Mouse (Mus musculus) spleen, postnatal 10 days (tissue): ENCODE measurements around the gene Mrpl37.
A peak's percentile ranks its signal among the peaks of the same experiment; 100 is the strongest.
"Not testable (repeated sequence)": the region's sequence is repeated elsewhere in the genome, so short reads cannot be mapped to it uniquely, and the experiment has no call there.

ENCODE experiments used
- DNase-seq, 2 experiments: peaks; one replicate each; pipeline ENCODE4 v3.0.0; 2021 to 2022; ENCODE audit warnings: low spot score in 2 of 2

Mrpl37 gene

GRCm38 (mm10) chr4:107066252-107067124 is at the start of gene Mrpl37, which contains the start of gene Cyb5rl:
Mrpl37 (minus strand) TSS chr4:107066868.
Cyb5rl (plus strand) TSS chr4:107066988.
- DNase-seq = peak; percentile 95 to 96

GRCm38 (mm10) chr4:107114278-107114677 is 47.6 kb upstream of the Mrpl37 start:
- DNase-seq = no peak

GRCm38 (mm10) chr4:107109181-107109580 is 42.5 kb upstream of the Mrpl37 start:
- DNase-seq = not testable (repeated sequence)

GRCm38 (mm10) chr4:107108291-107108731 is 41.6 kb upstream of the Mrpl37 start:
- no peak for DNase-seq

GRCm38 (mm10) chr4:107106777-107107176 is 40.1 kb upstream of the Mrpl37 start:
- no peak for DNase-seq

GRCm38 (mm10) chr4:107102220-107102619 is 35.6 kb upstream of the Mrpl37 start:
- no peak for DNase-seq

GRCm38 (mm10) chr4:107098791-107099525 is 32.3 kb upstream of the Mrpl37 start:
- DNase-seq = no peak

- no peak for DNase-seq
These were observed 31.7 kb upstream of the Mrpl37 start for GRCm38 (mm10) chr4:107098375-107098774.

- no peak for DNase-seq
These were observed 31.2 kb upstream of the Mrpl37 start for GRCm38 (mm10) chr4:107097871-107098270.

GRCm38 (mm10) chr4:107096841-107097373 is 30.2 kb upstream of the Mrpl37 start, which contains the start of gene Cdcp2:
Cdcp2 (plus strand) TSS chr4:107096891.
- DNase-seq = no peak

GRCm38 (mm10) chr4:107096043-107096442 is 29.4 kb upstream of the Mrpl37 start:
- no peak for DNase-seq

- no peak for DNase-seq
These were observed 28.0 kb upstream of the Mrpl37 start for GRCm38 (mm10) chr4:107094484-107095187.

- no peak for DNase-seq
These were observed 25.0 kb upstream of the Mrpl37 start for GRCm38 (mm10) chr4:107091696-107092095.

GRCm38 (mm10) chr4:107084858-107085257 is 18.2 kb upstream of the Mrpl37 start:
- DNase-seq = no peak

GRCm38 (mm10) chr4:107084343-107084742 is 17.7 kb upstream of the Mrpl37 start:
- DNase-seq = no peak

GRCm38 (mm10) chr4:107083126-107083525 is 16.5 kb upstream of the Mrpl37 start:
- DNase-seq = no peak

- no peak for DNase-seq
These were observed 15.5 kb upstream of the Mrpl37 start for GRCm38 (mm10) chr4:107082185-107082584.

GRCm38 (mm10) chr4:107079716-107080115 is 13.0 kb upstream of the Mrpl37 start:
- no peak for DNase-seq

GRCm38 (mm10) chr4:107078894-107079293 is 12.2 kb upstream of the Mrpl37 start:
- DNase-seq = no peak

- DNase-seq = no peak
These were observed 8.8 kb upstream of the Mrpl37 start for GRCm38 (mm10) chr4:107075456-107075855.

GRCm38 (mm10) chr4:107072343-107072742 is 5.7 kb upstream of the Mrpl37 start:
- no peak for DNase-seq
